Mouse (Mus musculus): ENCODE data around the gene Tmem97.
"Not testable (repeated sequence)": the region's sequence is repeated elsewhere in the genome, so short reads cannot be mapped to it uniquely, and the experiment has no call there.

Tmem97 gene

GRCm38 (mm10) chr11:78550168-78551058 is at the start of gene Tmem97:
Tmem97 (minus strand) TSS chr11:78550777.
- DNase-seq (ENCODE audit: low spot score) = peak; percentile 94

GRCm38 (mm10) chr11:78600051-78600450 is 49.5 kb upstream of the Tmem97 start:
- no peak for DNase-seq (ENCODE audit: low spot score)

- no peak for DNase-seq (ENCODE audit: low spot score)
Measured at GRCm38 (mm10) chr11:78598763-78599415, 48.3 kb upstream of the Tmem97 start.

GRCm38 (mm10) chr11:78596750-78597149 is 46.2 kb upstream of the Tmem97 start:
- no peak for DNase-seq (ENCODE audit: low spot score)

- DNase-seq (ENCODE audit: low spot score) = no peak
Measured at GRCm38 (mm10) chr11:78595773-78596172, 45.2 kb upstream of the Tmem97 start.

- DNase-seq (ENCODE audit: low spot score) = no peak
Measured at GRCm38 (mm10) chr11:78594271-78594964, 43.8 kb upstream of the Tmem97 start.

GRCm38 (mm10) chr11:78587677-78588076 is 37.1 kb upstream of the Tmem97 start:
- DNase-seq (ENCODE audit: low spot score) = not testable (repeated sequence)

GRCm38 (mm10) chr11:78586099-78586498 is 35.5 kb upstream of the Tmem97 start:
- no peak for DNase-seq (ENCODE audit: low spot score)

- DNase-seq (ENCODE audit: low spot score) = no peak
Measured at GRCm38 (mm10) chr11:78582848-78583247, 32.3 kb upstream of the Tmem97 start.

- no peak for DNase-seq (ENCODE audit: low spot score)
Measured at GRCm38 (mm10) chr11:78574975-78575374, 24.4 kb upstream of the Tmem97 start.

GRCm38 (mm10) chr11:78574536-78574935 is 24.0 kb upstream of the Tmem97 start:
- no peak for DNase-seq (ENCODE audit: low spot score)

- not testable (repeated sequence) for DNase-seq (ENCODE audit: low spot score)
Measured at GRCm38 (mm10) chr11:78574031-78574430, 23.5 kb upstream of the Tmem97 start.

GRCm38 (mm10) chr11:78571854-78572253 is 21.3 kb upstream of the Tmem97 start:
- DNase-seq (ENCODE audit: low spot score) = no peak

- DNase-seq (ENCODE audit: low spot score) = no peak
Measured at GRCm38 (mm10) chr11:78571441-78571840, 20.9 kb upstream of the Tmem97 start.

- DNase-seq (ENCODE audit: low spot score) = no peak
Measured at GRCm38 (mm10) chr11:78569806-78570205, 19.2 kb upstream of the Tmem97 start.

GRCm38 (mm10) chr11:78568827-78569226 is 18.2 kb upstream of the Tmem97 start:
- DNase-seq (ENCODE audit: low spot score) = no peak

GRCm38 (mm10) chr11:78567614-78568013 is 17.0 kb upstream of the Tmem97 start:
- no peak for DNase-seq (ENCODE audit: low spot score)

GRCm38 (mm10) chr11:78566775-78567174 is 16.2 kb upstream of the Tmem97 start:
- no peak for DNase-seq (ENCODE audit: low spot score)

GRCm38 (mm10) chr11:78560447-78560846 is 9.9 kb upstream of the Tmem97 start:
- DNase-seq (ENCODE audit: low spot score) = peak; percentile 79

GRCm38 (mm10) chr11:78557241-78557640 is 6.7 kb upstream of the Tmem97 start:
- DNase-seq (ENCODE audit: low spot score) = no peak

GRCm38 (mm10) chr11:78556070-78556469 is 5.5 kb upstream of the Tmem97 start:
- no peak for DNase-seq (ENCODE audit: low spot score)

GRCm38 (mm10) chr11:78555623-78556022 is 5.0 kb upstream of the Tmem97 start:
- no peak for DNase-seq (ENCODE audit: low spot score)

GRCm38 (mm10) chr11:78551059-78551398 is 452 bp upstream of the Tmem97 start:
- DNase-seq (ENCODE audit: low spot score) = no peak

Data from urinary bladder, postnatal 14 days (tissue).